Mouse (Mus musculus) neural tube, embryonic 12.5 days (tissue): Measurements from ENCODE around the gene Ptpn14. TPM values are rescaled to one million over a fixed set of nuclear protein-coding genes. Genes with fewer than 3 reads are reported as not detected.
"Not testable (repeated sequence)": the region's sequence is repeated elsewhere in the genome, so short reads cannot be mapped to it uniquely, and the experiment has no call there.

Experiments
- ATAC-seq: fragments of 200-750 bp; cut with Nextera tagmentation; 2 replicates; pipeline ENCODE4 v1.8.0; 2017; ENCODE audit warnings: low read depth, mild to moderate bottlenecking, moderate TSS enrichment, moderate library complexity; ENCODE audit not compliant: low FRiP score
- H3K27ac ChIP-seq: fragments of 300-500 bp; sonication (generic); 2 replicates; pipeline ENCODE4 v1.5.1; 2016
- H3K27me3 ChIP-seq: fragments of 300-500 bp; sonication (generic); replicated peaks from 2 replicates; pipeline ENCODE4 v1.6.1; 2016; ENCODE audit warnings: mild to moderate bottlenecking
- H3K36me3 ChIP-seq: fragments of 300-500 bp; sonication (generic); 2 replicates; pipeline ENCODE4 v1.6.1; 2016; ENCODE audit warnings: mild to moderate bottlenecking
- H3K4me1 ChIP-seq: fragments of 300-500 bp; sonication (generic); 2 replicates; pipeline ENCODE4 v1.6.1; 2016
- H3K4me2 ChIP-seq: fragments of 300-500 bp; sonication (generic); replicated peaks from 2 replicates; pipeline ENCODE4 v1.6.1; 2016; ENCODE audit warnings: mild to moderate bottlenecking
- H3K4me3 ChIP-seq: fragments of 300-500 bp; sonication (generic); 2 replicates; pipeline ENCODE4 v1.5.1; 2016
- H3K9ac ChIP-seq: fragments of 300-500 bp; sonication (generic); 2 replicates; pipeline ENCODE4 v1.6.1; 2016; ENCODE audit warnings: mild to moderate bottlenecking
- H3K9me3 ChIP-seq: fragments of 300-500 bp; sonication (generic); 2 replicates; pipeline ENCODE4 v1.6.1; 2016; ENCODE audit warnings: mild to moderate bottlenecking
- WGBS: fragments of 180-500 bp; shearing (Covaris S2); methylation state at CpG from one replicate; pipeline ENCODE4 v1.1.7; 2016; 5-methylcytosine and 5-hydroxymethylcytosine counted together
- polyA plus RNA-seq: library from polyadenylated mRNA; unstranded; fragments of >200 nt; fragmentation: Nextera tagmentation; extraction: Ambion mirVana; gene quantifications from 2 replicates; pipeline ENCODE4 v1.2.1, GENCODE M21; 2016

Ptpn14 gene
- polyA plus RNA-seq: 4.5 and 4.9 TPM in 2 replicates

DNA sequence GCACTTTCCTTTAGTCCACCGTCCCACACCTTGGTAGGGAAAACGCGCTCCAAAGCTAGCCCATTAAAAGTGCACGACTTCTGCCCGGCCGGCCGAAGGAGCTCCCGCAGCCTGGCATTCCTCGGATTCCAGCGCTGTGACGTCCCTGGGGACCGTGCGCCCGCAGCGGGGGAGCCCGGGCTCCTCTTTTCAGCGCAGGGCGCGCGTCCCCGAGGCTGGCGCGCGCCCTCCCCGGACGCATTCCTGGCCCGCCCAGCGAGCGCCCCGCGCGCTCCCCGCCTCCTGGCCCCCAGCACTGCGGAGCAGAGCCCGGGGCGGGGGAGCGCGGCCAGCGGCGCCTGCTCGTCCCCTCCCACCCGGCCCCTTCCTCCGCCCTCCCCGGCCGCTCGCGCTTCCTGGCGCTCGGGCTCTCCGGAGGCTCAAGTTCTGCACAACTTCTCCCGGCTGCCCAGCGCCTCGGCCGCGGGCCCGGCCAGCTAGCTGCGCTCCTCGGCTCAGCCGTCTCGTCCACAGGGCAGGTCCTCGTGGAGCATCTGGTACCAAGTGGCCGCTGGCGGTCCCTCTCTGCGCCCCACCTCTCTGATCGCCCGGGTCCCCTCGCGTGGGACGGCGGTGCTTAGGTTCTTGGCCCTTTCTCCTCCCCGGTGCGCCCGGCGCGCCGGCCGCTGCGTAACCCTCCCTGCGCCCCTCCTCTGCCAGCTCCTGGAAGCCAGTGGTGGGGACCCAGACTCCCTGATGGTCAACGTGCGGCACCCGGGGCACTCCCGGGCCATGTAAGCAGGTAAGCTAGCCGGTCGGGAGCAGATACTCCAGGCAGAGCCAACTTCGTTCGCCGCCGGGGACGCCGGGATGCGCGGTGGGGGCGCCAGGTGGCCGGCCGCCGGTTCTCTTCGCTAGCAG is at the start of gene Ptpn14:
Ptpn14 (plus strand) TSS at position 385 of the 900 bp plus-strand sequence.
- Histone ChIP-seq H3K4me3 (peak within 1 kb of the TSS; percentile 63), H3K36me3 (no peaks in the 10 kb centered on the region), H3K4me1 (peaks cover 34% of the 10 kb centered on the region), H3K27me3 (peaks cover 30% of the 10 kb centered on the region), H3K27ac (0 out of 2 replicates have a peak within 1 kb of the TSS, but pooled peaks have one; percentile 37), H3K9ac (peak within 1 kb of the TSS; percentile 64), H3K4me2 (peak within 1 kb of the TSS; percentile 98), H3K9me3 (no peaks in the 10 kb centered on the region)
- ATAC-seq: peak; percentile 84
- WGBS: under 1% methylated on average over 78 of the region's 98 CpGs

DNA sequence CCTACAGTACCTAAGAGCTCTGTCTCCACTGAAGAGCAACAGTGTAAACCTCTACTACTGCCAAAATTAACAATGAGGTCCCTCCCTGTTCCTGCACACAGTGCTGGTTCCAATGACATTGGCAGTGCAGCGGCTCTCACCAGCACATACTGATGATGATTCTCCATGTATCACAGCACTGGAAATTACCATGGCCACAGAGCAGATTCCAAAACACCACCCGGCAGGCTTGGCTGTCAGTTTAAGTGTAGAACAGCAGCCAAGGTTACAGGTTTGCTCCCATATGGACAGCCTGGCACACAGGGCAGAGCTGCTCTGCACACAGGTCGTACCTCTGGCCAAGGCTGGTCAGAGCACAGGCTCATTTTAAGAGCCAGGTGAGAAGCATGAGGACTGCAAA is 48.5 kb upstream of the Ptpn14 start:
- Histone ChIP-seq H3K36me3 (peaks cover 56% of the 10 kb centered on the region), H3K9me3 (no peaks in the 10 kb centered on the region), H3K27me3 (no peaks in the 10 kb centered on the region), H3K4me2 (no peak overlapping the region), H3K4me1 (no peaks in the 10 kb centered on the region), H3K4me3 (no peak overlapping the region), H3K9ac (no peak overlapping the region), H3K27ac (no peak overlapping the region)
- WGBS: 97% methylated on average over 3 of the region's 3 CpGs
- ATAC-seq: no peak

DNA sequence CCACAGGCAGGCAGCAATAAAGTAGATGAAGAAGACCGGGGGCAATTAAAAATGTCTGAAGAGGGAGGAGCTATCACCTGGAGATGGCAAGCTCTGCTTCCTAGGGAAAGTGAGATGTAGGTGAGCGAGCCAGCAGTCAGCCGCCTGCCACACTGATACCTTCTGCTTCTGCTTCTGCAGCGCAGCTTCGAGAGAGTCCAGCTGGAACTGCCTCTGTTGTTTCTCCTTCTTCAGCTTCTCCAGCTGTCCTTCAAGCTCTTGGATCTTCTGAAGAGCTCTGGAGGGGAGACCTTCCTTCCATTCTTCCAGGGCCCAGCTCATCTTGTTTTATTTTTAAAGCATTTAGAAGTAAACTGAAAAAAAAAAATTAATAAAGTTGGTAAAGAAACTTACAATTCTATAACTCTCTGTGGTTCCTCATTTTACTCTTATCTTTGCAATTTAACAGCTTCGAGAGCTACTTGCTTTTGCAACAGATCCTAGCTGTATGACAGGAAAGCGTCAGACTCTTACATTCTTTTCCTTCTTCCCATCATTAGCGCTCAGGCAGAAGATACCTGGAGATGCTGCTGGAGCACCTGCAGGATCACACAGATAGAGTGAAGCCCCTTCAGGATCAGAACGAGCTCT is 43.2 kb upstream of the Ptpn14 start:
- no peak for ATAC-seq
- no peak overlapping the region for H3K4me2 ChIP-seq
- no peaks in the 10 kb centered on the region for H3K9me3 ChIP-seq
- 95% methylated on average over 9 of the region's 9 CpGs for WGBS
- peaks cover 23% of the 10 kb centered on the region for H3K4me1 ChIP-seq
- no peak overlapping the region for H3K27ac ChIP-seq
- no peak overlapping the region for H3K9ac ChIP-seq
- H3K36me3 ChIP-seq: peaks cover 35% of the 10 kb centered on the region
- H3K27me3 ChIP-seq: no peaks in the 10 kb centered on the region
- no peak overlapping the region for H3K4me3 ChIP-seq

DNA sequence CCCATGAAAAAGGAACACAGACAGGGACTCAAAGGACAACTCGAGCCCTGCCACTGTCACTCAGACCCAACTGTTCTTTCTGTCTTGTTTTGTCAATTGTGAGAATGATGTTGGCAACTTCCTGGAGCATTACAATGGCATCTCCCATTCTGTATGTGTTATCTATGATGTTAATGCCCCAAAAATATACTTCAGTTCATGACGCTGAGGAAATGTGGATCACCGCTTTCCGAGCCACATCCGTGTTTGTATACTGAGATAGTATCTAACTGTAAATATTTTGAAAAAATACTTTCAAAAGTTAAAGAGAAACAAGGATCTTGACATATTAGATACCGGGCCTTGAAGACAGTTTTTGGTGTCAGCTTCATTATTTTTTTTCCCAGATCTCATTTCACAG is 42.0 kb upstream of the Ptpn14 start:
- no peak for ATAC-seq
- 89% methylated on average over 6 of the region's 6 CpGs for WGBS
- Histone ChIP-seq H3K9me3 (no peaks in the 10 kb centered on the region), H3K4me2 (peak overlapping the region; percentile 95), H3K36me3 (peaks cover 26% of the 10 kb centered on the region), H3K27me3 (no peaks in the 10 kb centered on the region), H3K4me1 (peaks cover 23% of the 10 kb centered on the region), H3K9ac (no peak overlapping the region), H3K4me3 (no peak overlapping the region), H3K27ac (no peak overlapping the region)

DNA sequence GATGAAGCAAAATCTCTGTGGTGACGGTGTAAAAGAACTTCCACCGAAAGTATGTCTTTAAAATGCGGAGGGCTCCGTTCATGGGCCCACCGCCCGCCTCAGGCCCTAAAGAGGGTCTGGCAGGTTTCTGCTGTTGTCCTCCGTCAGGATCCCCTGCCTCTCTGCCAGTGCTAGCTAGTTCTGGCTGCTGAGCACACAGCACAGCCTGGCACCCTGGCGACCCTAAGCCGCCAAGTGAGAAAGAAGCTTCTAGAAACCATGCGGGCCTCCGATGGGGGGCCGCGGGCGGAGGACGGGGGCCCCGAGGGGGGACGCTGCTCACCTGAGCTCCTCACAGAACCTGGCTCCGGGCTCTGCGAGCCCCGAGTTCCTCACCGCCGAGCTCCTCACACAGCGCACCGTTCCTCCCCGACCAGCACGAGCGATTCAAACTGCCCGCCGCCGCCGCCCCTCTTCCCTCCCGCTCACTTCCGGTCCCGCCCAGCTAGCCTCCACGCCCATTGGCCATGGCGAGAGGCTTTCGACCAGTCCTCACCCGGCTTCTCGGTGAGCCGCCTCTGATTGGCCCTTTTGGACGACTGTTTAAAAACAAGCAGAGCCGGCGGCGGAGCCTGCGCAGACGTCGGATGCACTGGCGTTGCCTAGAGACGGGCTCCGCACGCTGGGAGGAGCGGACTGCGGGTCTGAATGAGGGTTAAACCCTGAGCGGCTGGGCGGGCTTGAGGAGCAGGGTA is 40.2 kb upstream of the Ptpn14 start, which contains the start of gene Cenpf:
Cenpf (minus strand) TSS at position 433 of the 734 bp plus-strand sequence.
- WGBS: under 1% methylated on average over 54 of the region's 55 CpGs
- ATAC-seq: peak; percentile 100

DNA sequence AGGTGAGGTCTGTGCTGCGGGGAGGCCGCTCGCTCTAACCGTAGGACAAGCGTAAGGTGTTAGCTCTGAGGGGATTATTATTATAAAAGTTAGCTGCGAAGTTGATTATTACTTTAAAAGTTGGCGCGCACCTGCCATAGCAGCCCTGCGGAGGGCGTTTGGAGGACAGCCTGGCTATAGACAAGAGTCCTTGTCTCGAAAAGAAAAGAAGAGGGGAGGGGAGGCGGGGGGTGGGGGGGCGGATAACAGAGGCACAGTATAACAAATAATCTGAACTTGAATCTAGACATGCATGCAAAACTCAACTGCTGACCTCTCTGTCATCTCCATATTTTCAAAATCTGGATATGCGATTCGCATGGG is 39.7 kb upstream of the Ptpn14 start:
- ATAC-seq: no peak
- peaks cover 16% of the 10 kb centered on the region for H3K36me3 ChIP-seq
- H3K9ac ChIP-seq: peak overlapping the region; percentile 41; the same call in 1 of the 2 replicates
- H3K4me2 ChIP-seq: peak overlapping the region; percentile 95
- H3K4me1 ChIP-seq: peaks cover 23% of the 10 kb centered on the region
- 1% methylated on average over 15 of the region's 15 CpGs for WGBS
- no peaks in the 10 kb centered on the region for H3K27me3 ChIP-seq
- H3K4me3 ChIP-seq: peak overlapping the region; percentile 72
- H3K27ac ChIP-seq: no peak overlapping the region
- no peaks in the 10 kb centered on the region for H3K9me3 ChIP-seq

More for the DNA sequence above, 40.2 kb upstream of the Ptpn14 start, which contains the start of gene Cenpf:
- Histone ChIP-seq H3K27me3 (no peaks in the 10 kb centered on the region), H3K4me3 (peak within 1 kb of the TSS; percentile 72), H3K4me1 (peaks cover 23% of the 10 kb centered on the region), H3K36me3 (peaks cover 17% of the 10 kb centered on the region), H3K27ac (no peak within 1 kb of the TSS), H3K9ac (peak within 1 kb of the TSS; percentile 65), H3K4me2 (peak within 1 kb of the TSS; percentile 95), H3K9me3 (no peaks in the 10 kb centered on the region)

DNA sequence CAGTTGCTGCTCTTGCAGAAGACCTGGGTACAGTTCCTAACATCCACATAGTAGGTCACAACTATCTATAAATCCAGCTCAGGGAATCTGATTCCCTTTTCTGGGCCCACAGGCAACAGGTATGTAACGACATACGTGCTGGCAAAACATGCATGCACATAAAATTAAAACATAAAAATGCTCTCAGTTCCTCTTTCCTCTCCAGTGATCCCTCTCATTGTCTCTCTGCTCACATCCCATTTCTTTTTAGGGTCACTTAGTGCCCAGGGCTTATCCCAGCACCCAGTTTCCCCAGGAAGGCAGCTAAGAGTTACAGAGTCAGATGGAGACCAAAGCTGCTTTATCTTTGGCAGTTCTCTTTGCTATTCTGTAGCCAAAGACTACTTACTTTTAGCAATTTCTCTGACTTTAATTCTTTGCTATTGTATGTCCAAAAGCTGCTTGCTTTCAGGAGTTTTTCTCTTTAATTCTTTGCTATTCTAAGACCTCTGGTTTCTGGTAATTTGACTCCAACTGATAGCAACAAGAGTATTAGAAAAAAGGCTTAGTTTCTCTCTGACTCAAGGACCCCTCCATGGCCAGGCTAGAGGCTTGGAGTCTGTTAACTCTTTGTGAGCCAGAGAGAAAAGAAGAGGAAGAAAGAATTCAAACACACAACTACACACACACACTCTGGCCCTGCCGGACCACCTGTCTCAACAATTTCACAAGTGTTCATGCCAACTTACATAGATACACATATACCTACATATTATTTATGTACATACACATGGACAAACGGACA is 38.8 kb upstream of the Ptpn14 start:
- Histone ChIP-seq H3K9me3 (no peaks in the 10 kb centered on the region), H3K4me2 (peak overlapping the region; percentile 95), H3K27ac (no peak overlapping the region), H3K4me1 (peaks cover 23% of the 10 kb centered on the region), H3K9ac (peak overlapping the region; percentile 41), H3K27me3 (no peaks in the 10 kb centered on the region), H3K36me3 (peaks cover 8% of the 10 kb centered on the region; the same call in 1 of the 2 replicates), H3K4me3 (peak overlapping the region; percentile 72)
- no peak for ATAC-seq
- WGBS: 34% methylated on average over 4 of the region's 4 CpGs

DNA sequence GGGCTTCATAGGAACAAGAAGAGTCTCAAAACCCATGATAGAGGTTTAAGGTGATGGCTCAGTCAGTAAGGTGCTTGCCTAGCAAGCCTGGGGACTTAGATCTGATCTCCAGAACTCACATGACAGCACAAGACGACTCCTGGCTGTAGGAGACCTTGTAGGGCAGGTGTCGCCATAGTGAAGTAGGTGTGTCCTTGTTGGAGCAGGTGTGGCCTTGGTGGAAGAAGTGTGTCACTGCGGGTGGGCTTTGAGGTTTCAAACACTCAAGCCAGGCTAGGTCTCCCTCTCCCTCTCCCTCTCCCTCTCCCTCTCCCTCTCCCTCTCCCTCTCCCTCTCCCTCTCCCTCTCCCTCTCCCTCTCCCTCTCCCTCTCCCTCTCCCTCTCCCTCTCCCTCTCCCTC is 35.6 kb upstream of the Ptpn14 start:
- H3K4me1 ChIP-seq: peaks cover 14% of the 10 kb centered on the region
- 47% methylated on average over 3 of the region's 3 CpGs for WGBS
- H3K4me3 ChIP-seq, H3K9me3 ChIP-seq, H3K4me2 ChIP-seq, H3K36me3 ChIP-seq, H3K27ac ChIP-seq, H3K27me3 ChIP-seq, ATAC-seq, H3K9ac ChIP-seq: not testable (repeated sequence)

DNA sequence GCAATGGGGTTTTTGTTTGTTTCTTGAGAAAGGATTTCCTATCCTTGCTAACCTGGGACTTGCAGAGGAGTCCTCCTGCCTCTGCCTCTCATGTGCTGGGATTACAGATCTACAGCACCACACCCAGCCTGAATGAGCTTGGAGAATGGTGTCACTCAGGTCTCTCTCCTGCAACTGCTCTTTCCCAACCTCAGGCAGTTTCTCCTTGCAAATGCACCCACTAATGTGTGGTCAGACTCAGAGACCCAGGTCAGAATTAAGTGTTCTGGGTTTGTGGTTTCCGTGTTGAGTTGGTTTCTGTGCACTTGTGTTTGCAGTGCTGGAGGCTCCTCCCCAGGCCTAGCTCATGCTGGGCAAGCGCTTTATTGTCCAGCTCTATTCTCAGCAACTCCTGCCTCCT is 33.7 kb upstream of the Ptpn14 start:
- Histone ChIP-seq H3K4me2 (no peak overlapping the region), H3K4me1 (peaks cover 5% of the 10 kb centered on the region), H3K4me3 (no peak overlapping the region), H3K9me3 (no peaks in the 10 kb centered on the region), H3K9ac (no peak overlapping the region), H3K27me3 (no peaks in the 10 kb centered on the region), H3K27ac (no peak overlapping the region), H3K36me3 (no peaks in the 10 kb centered on the region)
- 91% methylated on average over 2 of the region's 2 CpGs for WGBS
- no peak for ATAC-seq

DNA sequence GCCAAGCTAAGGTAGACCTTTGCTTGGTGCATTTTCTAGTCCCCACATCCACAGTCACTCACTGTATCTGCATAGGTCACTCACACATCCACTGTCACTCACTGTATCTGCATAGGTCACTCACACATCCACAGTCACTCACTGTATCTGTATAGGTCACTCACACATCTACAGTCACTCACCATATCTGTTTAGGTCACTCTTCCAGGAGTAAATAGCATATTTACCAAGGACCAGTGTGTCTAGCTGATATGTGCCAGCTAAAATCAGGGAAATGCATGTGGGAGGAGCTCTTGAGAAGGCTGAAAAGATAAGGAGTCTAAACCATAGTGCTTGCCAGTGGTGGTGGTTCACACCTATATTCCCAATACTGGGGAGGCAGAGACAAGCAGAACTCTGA is 32.7 kb upstream of the Ptpn14 start:
- Histone ChIP-seq H3K4me3 (no peak overlapping the region), H3K36me3 (no peaks in the 10 kb centered on the region), H3K4me2 (no peak overlapping the region), H3K9ac (no peak overlapping the region), H3K27ac (no peak overlapping the region), H3K4me1 (no peaks in the 10 kb centered on the region), H3K9me3 (no peaks in the 10 kb centered on the region), H3K27me3 (no peaks in the 10 kb centered on the region)
- ATAC-seq: no peak

DNA sequence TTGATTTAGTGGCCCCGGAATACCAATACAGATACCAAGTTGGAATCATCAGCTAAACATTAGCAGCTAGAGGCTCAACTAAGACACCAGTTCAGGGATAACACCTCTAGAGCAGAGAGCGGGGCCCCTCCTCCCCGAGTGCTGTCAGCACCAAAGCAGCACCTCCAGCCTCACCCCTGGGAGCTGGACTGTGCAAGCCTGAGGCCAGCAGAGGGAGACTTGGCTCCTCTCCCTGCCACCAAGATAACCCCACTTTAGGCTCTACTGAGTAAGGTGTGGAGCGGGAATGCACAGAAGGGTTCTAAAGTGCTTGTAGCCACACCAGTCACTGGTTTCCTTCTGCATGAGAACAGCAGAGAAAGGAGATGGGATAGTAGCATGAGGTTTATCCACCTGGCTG is 29.7 kb upstream of the Ptpn14 start:
- WGBS: 76% methylated on average over 4 of the region's 4 CpGs
- H3K9me3 ChIP-seq: no peaks in the 10 kb centered on the region
- H3K4me3 ChIP-seq: no peak overlapping the region
- no peak for ATAC-seq
- H3K36me3 ChIP-seq: no peaks in the 10 kb centered on the region
- H3K4me1 ChIP-seq: no peaks in the 10 kb centered on the region
- no peak overlapping the region for H3K9ac ChIP-seq
- H3K27ac ChIP-seq: no peak overlapping the region
- H3K27me3 ChIP-seq: no peaks in the 10 kb centered on the region
- H3K4me2 ChIP-seq: no peak overlapping the region
